Mouse (Mus musculus): ENCODE measurements around the gene Lrch1. TPM values are rescaled to one million over a fixed set of nuclear protein-coding genes. Genes with fewer than 3 reads are reported as not detected.

Gene Lrch1
- total RNA-seq, 2 experiments from 2014 or later: 21.9 to 24.1 TPM

DNA sequence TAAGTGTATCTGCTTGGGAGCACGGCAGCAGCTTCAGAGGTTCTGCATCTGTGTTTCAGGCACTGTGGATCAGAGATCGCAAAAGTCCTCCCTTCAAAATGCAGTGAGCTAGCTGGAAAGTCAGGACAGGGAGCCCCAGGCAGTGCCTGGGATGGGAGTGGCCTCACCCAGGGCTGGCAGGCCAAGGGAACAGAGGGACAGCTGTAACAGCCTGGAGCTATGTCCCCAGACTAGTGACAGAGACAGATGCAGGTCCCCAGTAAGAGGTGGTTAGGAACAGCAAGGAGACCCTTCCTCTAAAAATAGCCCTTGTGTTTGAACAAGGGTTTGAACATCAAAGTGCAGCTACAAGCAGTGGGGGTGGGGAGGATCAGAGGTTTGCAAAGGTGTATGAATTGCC, 23.6 kb downstream of the Lrch1 start:
- DNase-seq (ENCODE audit: low spot score in 2 of 2): no peak

DNA sequence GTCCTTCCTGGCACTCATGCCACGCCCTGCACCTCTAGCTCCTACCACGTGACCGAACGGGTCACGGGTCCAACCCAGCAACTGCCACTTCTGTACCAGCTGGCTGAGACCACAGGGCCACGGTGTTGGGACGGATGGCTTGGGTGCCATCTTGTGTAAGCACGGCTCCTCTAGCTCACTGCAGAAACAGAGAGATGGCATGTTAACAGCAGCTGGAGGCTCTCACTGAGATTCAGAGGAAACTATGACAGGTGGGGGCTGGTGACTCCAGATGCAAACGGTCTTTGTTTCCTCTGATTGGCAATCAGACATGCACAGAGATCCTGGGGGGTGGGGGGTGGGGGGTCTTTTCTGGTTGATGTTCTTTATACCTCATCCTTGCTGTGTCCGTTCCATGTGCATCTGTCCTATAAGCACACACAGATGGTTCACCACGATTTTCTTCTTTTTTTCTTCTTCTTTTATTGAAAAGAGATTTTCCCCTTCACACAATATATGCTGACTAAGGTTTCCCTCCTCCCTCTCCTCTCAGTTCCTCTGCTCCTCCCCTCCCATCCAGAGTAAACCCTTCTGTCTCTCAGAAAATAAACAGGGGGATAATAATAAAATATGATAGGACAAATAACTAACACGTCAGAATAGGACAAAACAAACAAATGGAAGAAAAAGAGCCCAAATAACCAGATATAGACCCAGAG, 25.5 kb downstream of the Lrch1 start:
- DNase-seq (ENCODE audit: low spot score in 2 of 2): no peak

- DNase-seq (ENCODE audit: low spot score in 2 of 2): no peak
Observed at GRCm38 (mm10) chr14:74921471-74921870, 26.2 kb downstream of the Lrch1 start.

GRCm38 (mm10) chr14:74919132-74919531, 28.5 kb downstream of the Lrch1 start:
- no peak for DNase-seq (ENCODE audit: low spot score in 2 of 2)

DNA sequence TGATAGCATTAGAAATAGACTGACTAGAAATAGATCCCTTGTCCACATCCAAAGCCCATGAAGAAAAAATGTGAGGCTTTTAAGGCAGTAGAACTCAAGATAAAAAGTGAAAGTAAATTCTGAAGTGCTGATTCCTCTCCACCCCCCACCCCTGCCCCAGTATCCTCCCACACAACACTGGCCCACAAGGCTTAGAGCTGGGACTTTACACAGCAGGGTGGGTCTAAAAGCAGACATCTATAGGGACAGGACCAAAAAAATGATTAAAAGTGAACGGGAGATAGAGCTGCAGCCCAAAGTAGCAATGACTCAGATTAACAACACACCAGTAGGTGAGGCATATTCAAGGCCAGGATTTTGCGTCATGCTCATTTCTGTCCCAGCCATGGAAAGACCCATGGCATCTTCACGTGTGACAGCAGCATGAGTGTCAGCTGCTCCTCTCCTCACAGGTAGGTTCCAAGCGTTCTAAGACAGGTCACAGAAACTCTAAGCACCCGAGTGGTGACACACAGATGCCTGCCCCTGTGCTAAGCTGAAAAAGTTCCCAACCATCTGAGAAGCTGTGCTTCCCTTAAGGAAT, 29.1 kb downstream of the Lrch1 start:
- DNase-seq (ENCODE audit: low spot score in 2 of 2): no peak

GRCm38 (mm10) chr14:74917504-74918124, 30.1 kb downstream of the Lrch1 start:
- no peak for DNase-seq (ENCODE audit: low spot score in 2 of 2)

DNA sequence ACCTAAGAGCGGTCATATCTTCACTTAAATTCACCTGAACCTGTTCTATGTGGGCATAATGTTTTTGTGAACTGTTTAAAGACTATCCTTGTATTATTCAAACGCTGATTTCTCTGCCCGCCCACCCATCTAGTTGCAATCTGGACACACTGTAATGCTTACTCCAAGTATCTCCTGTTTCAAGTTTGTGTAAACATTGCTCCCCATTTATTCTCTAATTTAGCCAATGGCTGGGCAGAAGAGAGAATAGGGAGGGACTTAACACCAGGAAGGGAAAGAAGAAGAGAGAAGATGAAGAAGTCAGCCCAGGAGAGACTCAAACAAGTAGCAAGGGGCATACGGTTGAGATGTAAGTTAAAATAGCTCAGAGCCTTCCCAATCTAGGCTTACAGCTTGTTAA, 31.0 kb downstream of the Lrch1 start:
- DNase-seq (ENCODE audit: low spot score in 2 of 2): no peak

DNA sequence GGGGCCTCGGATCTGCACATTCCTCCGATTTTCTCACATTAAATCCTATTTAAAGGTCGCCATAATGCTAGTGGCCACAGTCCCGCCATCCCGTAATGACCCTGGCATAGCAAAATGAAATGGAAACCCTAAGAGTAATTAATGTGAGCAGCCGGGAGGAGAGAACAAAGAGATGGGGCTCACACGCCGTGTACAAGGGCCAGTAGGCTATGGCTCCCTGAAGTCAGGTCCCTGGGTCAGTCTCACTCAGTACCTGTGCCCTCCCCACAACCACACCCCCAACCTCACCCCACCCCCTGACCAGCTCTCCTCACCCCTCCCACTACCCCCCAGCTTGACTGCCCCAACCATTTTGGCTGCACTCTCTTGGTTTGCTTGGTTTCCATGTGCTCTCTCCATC, 31.6 kb downstream of the Lrch1 start:
- DNase-seq (ENCODE audit: low spot score in 2 of 2): no peak

DNA sequence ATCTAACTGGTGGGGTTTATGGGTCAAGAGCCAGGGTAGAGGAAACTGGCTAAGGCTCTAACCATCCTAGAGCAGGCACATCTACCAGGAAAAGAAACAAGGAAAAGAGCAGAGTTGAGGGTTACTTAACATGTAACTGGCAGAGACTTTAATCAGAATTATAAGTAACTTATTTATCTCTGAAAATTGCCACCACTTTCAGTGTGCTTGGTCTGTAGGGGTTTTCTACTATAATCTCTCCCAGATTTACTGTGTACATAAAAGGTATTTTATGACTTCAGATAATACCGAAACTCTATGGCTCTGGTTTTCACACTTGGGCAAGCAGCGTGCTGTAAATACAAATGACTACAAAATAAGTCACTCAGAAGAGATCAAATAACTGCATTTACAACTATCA, 32.0 kb downstream of the Lrch1 start:
- no peak for DNase-seq (ENCODE audit: low spot score in 2 of 2)

GRCm38 (mm10) chr14:74915025-74915424, 32.7 kb downstream of the Lrch1 start:
- DNase-seq (ENCODE audit: low spot score in 2 of 2): peak in 1 of 2 experiments; percentile 64

- DNase-seq (ENCODE audit: low spot score in 2 of 2): no peak
Observed at GRCm38 (mm10) chr14:74913381-74914230, 34.1 kb downstream of the Lrch1 start.

DNA sequence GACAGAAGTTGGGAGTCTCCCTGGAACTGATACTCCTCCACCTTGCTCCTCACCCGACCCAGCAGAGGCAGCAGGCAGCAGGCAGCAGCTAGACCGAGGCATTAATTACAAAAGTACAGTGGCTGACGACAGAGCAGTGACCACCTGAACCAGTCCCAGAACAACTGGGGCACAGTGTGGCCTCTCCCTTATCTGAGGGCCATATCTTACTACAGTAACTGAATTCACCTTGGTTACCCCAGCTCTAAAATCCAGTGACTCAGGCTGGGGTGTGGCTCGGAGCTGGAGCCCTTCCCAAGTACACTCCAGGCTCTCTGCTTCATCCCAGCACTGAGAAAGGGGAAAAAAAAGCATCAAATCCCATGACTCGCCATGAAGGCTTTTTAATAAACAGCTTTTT, 37.3 kb downstream of the Lrch1 start:
- DNase-seq (ENCODE audit: low spot score in 2 of 2): no peak

- DNase-seq (ENCODE audit: low spot score in 2 of 2): no peak
Observed at GRCm38 (mm10) chr14:74909021-74909420, 38.7 kb downstream of the Lrch1 start.

GRCm38 (mm10) chr14:74908250-74908649, 39.4 kb downstream of the Lrch1 start:
- no peak for DNase-seq (ENCODE audit: low spot score in 2 of 2)

- DNase-seq (ENCODE audit: low spot score in 2 of 2): peak in 1 of 2 experiments; percentile 55
Observed at GRCm38 (mm10) chr14:74907706-74908105, 40.0 kb downstream of the Lrch1 start.

- DNase-seq (ENCODE audit: low spot score in 2 of 2): no peak
Observed at GRCm38 (mm10) chr14:74905990-74906389, 41.7 kb downstream of the Lrch1 start.

GRCm38 (mm10) chr14:74904442-74904841, 43.2 kb downstream of the Lrch1 start:
- DNase-seq (ENCODE audit: low spot score in 2 of 2): no peak

DNA sequence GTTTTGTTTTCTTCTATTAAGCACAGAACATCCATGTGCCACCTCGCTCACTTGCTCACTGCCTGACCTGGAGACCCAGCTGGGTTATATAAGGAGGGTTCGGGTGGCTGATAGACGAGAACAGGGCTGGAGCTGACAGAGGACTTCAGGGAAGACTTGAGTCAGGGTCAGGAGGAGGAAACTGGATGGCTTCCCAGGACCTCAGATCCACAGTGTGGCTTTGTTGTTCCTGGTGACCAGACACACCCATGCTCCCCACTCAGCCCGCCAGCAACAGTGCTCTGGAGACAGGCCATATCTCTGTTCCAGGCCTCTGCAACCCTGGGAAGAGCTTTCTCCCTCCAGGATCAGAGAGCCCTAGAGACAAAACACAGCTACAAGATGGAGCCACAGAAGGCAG, 44.6 kb downstream of the Lrch1 start:
- DNase-seq (ENCODE audit: low spot score in 2 of 2): no peak

- DNase-seq (ENCODE audit: low spot score in 2 of 2): no peak
Observed at GRCm38 (mm10) chr14:74900705-74901369, 46.8 kb downstream of the Lrch1 start.

- DNase-seq (ENCODE audit: low spot score in 2 of 2): no peak
Observed at GRCm38 (mm10) chr14:74899953-74900704, 47.5 kb downstream of the Lrch1 start.

All from layer of hippocampus, postnatal 14 days (tissue).